Mouse (Mus musculus): ENCODE measurements at regions not wholly inside any gene's neighbourhood (a gene's known extent, or its start where the extent isn't known, plus 50 kb on each side); places are given as distances from the start of the nearest gene placed in this dataset.

- no peak for TF ChIP-seq CTCF (IDR thresholded peaks at IDR 0.05; ENCODE audit: extremely low read depth, insufficient read depth, low read length)
- TF ChIP-seq POLR2A (IDR thresholded peaks at IDR 0.05; ENCODE audit: extremely low read depth, insufficient read depth, low read length): no peak
These were observed 55.9 kb upstream of the Clnk start for GRCm38 (mm10) chr5:38932382-38933079.

Data from cortical plate, adult 2 months (tissue).